Mouse (Mus musculus) left cerebral cortex, adult 18-20 months (tissue): Measurements from ENCODE around the gene Agfg1. TPM values are rescaled to one million over a fixed set of nuclear protein-coding genes. Genes with fewer than 3 reads are reported as not detected.

ENCODE experiments used
- DNase-seq, 2 experiments: peaks; one replicate each; pipeline ENCODE4 v3.0.0; 2021 to 2022; ENCODE audit warnings: low spot score in 2 of 2, mixed read lengths in 1 of 2
- total RNA-seq, 2 experiments: library from RNA; stranded (reverse); gene quantifications; 2 replicates each; pipeline ENCODE4 v1.2.3; 2021

Gene Agfg1
- total RNA-seq, 2 experiments from 2014 or later = 72.5 to 80.7 TPM

- DNase-seq = no peak
These were observed 17.4 kb upstream of the Agfg1 start for GRCm38 (mm10) chr1:82821846-82822245.

DNA sequence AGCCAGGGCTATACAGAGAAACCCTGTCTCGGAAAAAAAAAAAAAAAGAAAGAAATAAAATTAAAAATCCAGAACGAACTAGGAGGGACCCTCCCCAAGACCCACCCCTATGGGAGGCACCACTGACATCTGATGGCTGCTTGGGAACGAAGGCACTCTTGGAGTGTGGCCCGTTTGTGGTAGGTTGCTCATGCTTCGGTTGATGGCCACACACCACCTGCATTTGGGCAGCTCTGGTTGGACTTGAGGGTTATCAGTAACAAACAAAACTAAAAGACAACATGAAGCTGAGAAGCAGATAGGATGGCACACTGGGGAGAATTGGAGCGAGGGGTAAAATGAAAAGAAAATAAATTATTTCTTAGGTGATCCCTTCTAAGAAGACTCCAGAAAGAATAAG is 15.1 kb upstream of the Agfg1 start:
- DNase-seq = no peak

- no peak for DNase-seq
These were observed 14.0 kb upstream of the Agfg1 start for GRCm38 (mm10) chr1:82825256-82825655.

- no peak for DNase-seq
These were observed 13.5 kb upstream of the Agfg1 start for GRCm38 (mm10) chr1:82825783-82826182.

GRCm38 (mm10) chr1:82826911-82827310 is 12.4 kb upstream of the Agfg1 start:
- no peak for DNase-seq

DNA sequence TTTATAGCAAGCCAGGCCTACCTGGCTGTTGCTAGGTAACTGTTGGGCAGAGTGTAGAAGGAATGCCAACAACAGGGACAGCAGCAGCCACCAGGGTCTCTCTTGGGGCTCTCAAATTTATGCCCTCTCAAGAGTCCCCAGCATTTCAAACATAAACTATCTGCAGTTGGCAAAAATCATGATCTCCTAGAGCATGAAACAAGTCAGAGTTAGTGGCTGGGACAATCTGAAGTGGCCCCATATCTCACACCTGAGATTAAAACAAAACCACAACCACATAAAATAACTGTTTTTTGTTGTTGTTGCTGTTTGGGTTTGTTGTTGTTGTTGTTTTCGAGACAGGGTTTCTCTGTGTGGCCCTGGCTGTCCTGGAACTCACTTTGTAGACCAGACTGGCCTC is 8.5 kb upstream of the Agfg1 start:
- no peak for DNase-seq

DNA sequence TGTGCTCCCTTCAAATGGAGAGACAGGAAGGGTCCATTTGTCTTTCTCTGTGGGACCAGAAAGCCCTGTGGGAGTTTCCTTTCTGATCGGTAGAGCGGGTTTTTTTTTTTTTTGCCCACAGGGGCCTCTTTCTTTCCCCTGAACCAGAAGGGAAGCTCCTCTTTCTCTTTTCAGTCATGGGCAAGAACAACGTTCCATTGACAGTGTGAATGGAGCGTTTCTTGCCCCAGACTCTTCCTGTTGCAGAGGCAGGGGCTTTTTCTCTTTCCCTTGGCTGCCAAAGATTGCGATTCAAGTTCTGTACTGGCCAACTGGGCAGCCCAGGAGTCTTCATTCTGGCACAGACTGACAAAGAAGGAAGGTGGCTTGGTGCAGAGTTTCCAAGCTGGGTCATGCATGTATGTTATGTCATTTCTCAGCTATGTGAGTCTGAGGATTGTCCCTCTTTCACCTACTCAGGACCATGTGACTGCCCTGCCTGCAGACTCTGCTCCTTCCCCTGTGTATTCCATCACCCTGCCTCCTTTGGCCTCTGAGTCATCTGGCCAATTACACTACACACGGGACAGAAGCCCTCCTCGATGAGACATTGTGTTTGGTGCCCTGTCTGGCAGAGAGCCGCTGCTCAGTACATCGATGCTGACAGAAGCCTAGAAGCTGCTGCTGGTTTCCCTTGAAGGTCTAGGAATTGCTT is 7.6 kb upstream of the Agfg1 start:
- DNase-seq = no peak

- DNase-seq = no peak
These were observed 6.7 kb upstream of the Agfg1 start for GRCm38 (mm10) chr1:82832495-82833021.

GRCm38 (mm10) chr1:82833501-82833900 is 5.8 kb upstream of the Agfg1 start:
- no peak for DNase-seq

DNA sequence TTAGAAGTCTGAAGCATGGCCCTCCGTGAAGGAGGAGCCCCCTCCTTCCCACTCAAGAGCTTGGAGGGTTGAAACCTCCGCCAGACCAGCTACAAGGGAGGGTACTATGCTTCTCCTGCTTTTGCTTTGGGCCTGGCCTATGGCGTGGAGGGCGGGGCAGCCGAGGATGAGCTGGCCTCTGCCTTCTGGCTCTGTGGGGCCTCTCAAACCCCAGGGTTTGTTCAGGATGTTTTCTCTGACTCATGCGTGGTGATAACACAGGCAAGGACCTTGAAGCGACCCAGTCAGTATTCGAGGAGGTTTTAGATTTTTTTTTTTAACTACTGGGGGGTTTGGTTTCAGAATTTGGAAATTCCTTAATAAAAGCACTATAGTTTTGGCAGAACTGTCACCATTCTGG is 4.7 kb upstream of the Agfg1 start:
- no peak for DNase-seq

GRCm38 (mm10) chr1:82836342-82837217 is 2.7 kb upstream of the Agfg1 start:
- no peak for DNase-seq

GRCm38 (mm10) chr1:82837579-82837978 is 1.7 kb upstream of the Agfg1 start:
- DNase-seq = no peak

DNA sequence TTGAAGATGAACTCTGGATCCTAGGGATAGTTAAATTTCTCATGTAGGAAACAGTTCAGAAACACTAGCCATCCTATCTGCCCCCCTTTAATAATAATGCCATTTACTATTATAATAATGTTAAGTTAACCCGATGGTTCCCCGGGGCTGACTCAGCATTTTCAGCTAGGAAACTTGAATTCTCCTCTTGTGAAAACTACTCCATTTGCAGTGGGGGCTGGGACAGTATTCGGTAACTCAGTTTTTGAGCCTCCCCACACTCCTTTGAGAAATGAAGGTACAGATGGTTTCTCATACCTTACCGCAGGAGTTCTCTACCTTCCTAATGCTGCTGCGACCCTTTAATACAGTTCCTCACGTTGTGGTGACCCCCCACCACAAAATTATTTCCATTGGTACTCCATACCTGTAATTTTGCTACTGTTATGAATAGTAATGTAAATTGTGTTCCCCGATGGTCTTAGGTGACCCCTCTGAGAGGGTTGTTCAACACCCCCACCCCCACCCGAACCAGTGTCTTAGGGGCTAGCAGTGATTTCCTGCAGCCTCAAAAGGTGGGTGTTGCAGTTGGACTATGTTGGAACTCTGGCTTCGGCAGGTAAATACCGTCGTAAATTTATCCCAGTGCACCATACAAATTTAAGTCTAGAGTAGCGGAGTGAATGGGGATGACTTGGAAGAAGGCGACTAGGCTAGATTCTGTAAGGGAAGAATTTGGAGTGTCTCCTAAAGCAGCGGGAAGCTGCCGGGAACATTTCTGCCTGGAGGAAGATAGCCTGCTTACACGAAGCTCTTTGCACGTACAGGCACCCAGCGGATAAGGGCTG is 601 bp upstream of the Agfg1 start:
- DNase-seq = no peak

GRCm38 (mm10) chr1:82839614-82840421 is 535 bp downstream of the Agfg1 start:
- peak in 1 of 2 experiments; percentile 13 for DNase-seq

DNA sequence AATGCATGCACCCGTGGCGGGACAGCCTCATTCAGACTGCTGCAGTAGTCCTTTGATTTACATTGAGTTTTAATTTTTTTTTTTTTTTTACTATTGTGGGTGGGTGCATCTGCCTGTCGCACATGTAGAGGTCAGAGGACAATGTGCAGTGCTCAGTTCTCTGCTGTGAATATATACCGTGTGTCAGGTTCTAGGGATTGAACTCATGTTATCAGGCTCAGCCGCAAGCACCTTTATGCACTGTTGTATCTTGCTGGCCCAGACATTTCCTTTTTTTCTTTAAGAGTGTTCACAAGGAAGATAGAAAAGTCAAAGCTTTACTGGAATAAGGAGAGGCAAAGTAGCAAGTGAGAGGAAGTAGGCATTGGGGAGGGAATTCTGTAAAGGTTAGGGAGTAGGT is 16.4 kb downstream of the Agfg1 start:
- no peak for DNase-seq

GRCm38 (mm10) chr1:82858236-82858635 is 19.0 kb downstream of the Agfg1 start:
- DNase-seq = no peak

GRCm38 (mm10) chr1:82860391-82860790 is 21.1 kb downstream of the Agfg1 start:
- no peak for DNase-seq

- no peak for DNase-seq
These were observed 30.9 kb downstream of the Agfg1 start for GRCm38 (mm10) chr1:82870202-82870601.

GRCm38 (mm10) chr1:82879172-82879571 is 39.9 kb downstream of the Agfg1 start:
- DNase-seq = peak in 1 of 2 experiments; percentile 9

DNA sequence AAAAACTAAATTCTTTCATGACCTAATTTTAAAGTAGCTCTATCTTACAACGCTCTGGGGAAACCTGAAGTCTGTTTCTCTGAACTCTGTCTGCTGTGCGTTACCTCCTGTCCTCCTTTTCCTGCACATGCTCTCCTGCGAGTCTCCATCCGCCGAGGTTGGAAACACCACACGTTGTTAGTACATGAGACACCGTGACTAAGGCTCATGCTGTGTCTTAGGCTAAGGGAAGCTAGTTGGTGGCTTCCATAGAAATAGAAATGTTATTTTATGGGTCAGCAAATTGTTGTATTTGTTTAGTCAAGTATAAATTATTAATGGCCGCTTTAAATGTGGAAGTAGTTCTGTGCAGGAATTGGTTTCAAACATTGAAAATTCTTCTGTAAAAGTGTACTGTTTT is 40.9 kb downstream of the Agfg1 start:
- DNase-seq = no peak

DNA sequence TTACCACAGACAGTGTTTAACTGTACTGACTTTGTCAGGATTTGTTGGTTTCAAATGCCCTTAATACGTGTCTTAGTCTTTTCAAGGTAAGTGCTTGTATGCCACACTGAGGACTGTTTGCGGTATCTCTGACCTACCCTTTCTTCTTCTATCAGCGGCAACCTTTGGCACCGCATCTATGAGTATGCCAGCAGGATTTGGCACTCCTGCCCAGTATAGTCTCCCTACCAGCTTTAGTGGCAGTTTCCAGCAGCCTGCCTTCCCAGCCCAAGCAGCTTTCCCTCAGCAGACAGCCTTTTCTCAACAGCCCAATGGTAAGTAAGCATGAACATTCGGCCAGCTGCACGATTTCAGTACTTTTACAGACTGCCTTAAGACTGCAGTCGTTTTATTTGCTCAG is 54.0 kb downstream of the Agfg1 start:
- no peak for DNase-seq
